Mouse (Mus musculus) central nervous system, embryonic 14 days (tissue): ENCODE data around the gene Polr3a. TPM values are rescaled to one million over a fixed set of nuclear protein-coding genes. Genes with fewer than 3 reads are reported as not detected.

Experiments
- polyA plus RNA-seq: library from polyadenylated mRNA; depleted of rRNA; stranded (reverse); fragments of >200 nt; gene quantifications from 2 replicates; pipeline ENCODE4 v1.2.3, GENCODE M21; 2012; rRNA removed

Polr3a gene
- polyA plus RNA-seq: 14.9 and 17.0 TPM in 2 replicates

GRCm38 (mm10) chr14:24486773-24487227 lies at the start of gene Polr3a, which contains the start of gene Rps24:
Polr3a (minus strand) TSS chr14:24487058.
Rps24 (plus strand) TSS chr14:24487125.

Other genes with a start within 250 kb of the Polr3a start
- gene Dlg5, start 241.1 kb downstream of the Polr3a start, polyA plus RNA-seq: 69.5 and 70.2 TPM in 2 replicates
- 0.04 TPM in 1 of 2 replicates, not detected in the other for gene E330034G19Rik, start 193.8 kb downstream of the Polr3a start, polyA plus RNA-seq
- gene Rps24, start 67 bp upstream of the Polr3a start, polyA plus RNA-seq: 3,069 and 3,363 TPM in 2 replicates